Mouse (Mus musculus): ENCODE measurements around the gene Krt73. TPM values are rescaled to one million over a fixed set of nuclear protein-coding genes. Genes with fewer than 3 reads are reported as not detected.

The Krt73 gene
- total RNA-seq (2017), result not detected in 2 replicates

DNA sequence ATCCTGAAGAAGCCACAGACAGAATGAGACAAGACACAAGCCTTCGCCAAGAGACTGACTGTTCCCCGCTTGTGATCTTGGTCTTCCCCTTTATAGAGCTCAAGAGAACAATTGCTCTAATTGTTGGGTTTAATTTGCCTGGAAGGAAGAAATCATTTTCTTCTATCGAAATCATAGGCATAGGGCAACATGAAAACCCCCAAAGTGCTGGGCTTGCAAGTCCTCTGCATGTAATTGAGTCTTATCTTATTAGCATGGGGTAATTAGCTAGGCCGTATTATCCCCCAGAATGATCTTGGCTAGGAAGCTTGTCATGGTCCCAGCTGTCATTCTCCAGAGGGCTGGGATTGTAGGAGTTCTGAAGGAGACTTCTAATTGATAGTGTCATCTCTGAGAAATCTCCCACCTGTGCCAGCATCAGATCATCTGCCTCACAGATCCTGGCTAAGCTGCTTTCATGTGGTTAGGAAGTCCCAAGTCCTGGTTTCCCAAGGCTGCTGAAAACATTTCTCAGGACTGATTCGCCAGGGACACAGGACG lies at the start of gene Krt73:
Gene Krt73, minus strand, starts transcription at position 51 of the 540 bp plus-strand sequence.
- no peak for ATAC-seq (replicated peaks in 1 of 2; ENCODE audit: insufficient read depth in 1 of 2, low FRiP score in 2 of 2, low TSS enrichment in 1 of 2, low read depth in 1 of 2, poor library complexity in 2 of 2, severe bottlenecking in 2 of 2)

DNA sequence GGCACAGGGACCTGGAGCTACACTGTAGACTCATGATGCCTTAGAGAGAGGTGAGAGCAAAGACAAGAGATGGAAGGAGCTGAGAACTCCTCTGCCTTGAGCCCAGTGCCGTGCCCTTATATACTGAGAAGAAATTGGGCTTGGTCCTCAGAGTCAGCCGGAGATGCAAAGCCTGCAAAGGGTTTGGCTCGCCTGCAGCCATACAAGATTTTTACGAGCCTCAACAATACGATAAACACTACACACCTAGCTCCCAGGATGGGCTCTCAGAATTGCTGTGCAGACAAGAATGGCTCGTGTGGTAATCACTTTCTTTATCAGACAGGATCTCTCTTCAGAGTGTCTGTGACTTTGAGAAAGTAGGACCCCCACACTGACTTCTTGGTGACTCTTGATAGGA lies 48.5 kb upstream of the Krt73 start, which contains the start of gene Krt1:
Gene Krt1, minus strand, starts transcription at position 101 of the 400 bp plus-strand sequence.
- ATAC-seq (replicated peaks in 1 of 2; ENCODE audit: insufficient read depth in 1 of 2, low FRiP score in 2 of 2, low TSS enrichment in 1 of 2, low read depth in 1 of 2, poor library complexity in 2 of 2, severe bottlenecking in 2 of 2), result no peak

DNA sequence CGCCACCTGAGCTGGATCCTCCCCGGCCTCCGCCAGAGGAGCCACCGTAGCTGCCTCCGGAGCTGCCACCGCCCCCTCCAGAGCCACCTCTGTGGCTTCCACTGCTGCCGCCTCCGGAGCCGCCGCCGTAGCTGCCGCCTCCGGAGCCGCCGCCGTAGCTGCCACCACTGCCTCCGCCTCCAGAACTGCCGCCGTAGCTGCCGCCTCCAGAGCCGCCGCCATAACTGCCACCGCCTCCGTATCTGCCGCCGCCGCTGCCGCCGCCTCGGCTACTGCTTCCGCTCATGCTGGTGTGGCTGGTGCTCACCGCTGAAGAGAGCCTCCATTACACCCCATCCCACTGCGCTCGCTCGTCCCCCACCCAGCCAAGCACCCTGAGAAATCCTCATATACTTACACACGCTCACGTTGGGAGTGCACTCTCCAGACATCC lies 43.8 kb upstream of the Krt73 start:
- ATAC-seq (replicated peaks in 1 of 2; ENCODE audit: insufficient read depth in 1 of 2, low FRiP score in 2 of 2, low TSS enrichment in 1 of 2, low read depth in 1 of 2, poor library complexity in 2 of 2, severe bottlenecking in 2 of 2), result peak; percentile 69 to 70

DNA sequence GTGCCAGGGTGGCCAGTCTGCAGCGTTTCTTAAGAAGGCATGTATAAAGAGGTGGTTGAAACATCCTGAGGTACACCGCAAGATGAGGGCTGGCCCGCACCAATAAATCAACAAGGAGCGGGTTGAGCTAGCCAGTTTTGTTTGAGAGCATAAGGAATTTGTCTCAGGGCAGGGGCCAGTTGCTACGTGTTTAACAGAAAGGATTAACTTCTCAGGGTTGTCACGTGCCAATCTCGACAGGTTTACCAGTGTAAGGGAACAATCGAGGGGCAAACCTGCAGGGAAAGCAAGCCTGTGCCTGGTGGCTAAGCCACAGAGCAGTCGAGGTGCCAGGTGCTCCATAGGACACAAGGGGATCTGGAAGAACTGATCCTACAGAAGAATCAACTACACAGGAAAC lies 41.0 kb upstream of the Krt73 start:
- ATAC-seq (replicated peaks in 1 of 2; ENCODE audit: insufficient read depth in 1 of 2, low FRiP score in 2 of 2, low TSS enrichment in 1 of 2, low read depth in 1 of 2, poor library complexity in 2 of 2, severe bottlenecking in 2 of 2), result no peak

DNA sequence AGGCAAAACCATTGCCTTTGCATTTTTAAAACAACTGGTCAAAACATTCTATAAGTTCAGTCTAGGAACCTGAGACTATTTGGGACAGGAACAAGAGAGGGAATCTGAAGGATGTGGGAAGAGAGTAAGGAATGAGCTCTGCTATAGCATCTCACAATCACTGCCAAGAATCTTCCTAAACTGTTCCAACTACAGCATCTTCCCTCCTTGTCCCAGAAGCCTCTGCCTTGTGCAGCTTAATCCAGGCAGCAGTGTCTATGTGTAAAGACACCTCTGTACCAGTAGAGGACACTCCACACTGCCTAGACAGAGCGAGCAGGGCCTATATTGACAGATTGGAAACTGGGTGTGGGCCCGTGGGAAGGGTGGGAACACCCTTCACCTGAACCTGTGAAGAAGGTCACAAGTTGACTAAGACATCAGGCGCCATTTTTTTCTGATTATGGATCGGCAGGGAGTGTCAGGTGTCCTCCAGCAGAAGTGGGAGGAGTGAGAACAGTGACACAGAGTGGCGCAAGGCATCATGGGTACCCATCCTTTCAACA lies 32.7 kb upstream of the Krt73 start:
- no peak for ATAC-seq (replicated peaks in 1 of 2; ENCODE audit: insufficient read depth in 1 of 2, low FRiP score in 2 of 2, low TSS enrichment in 1 of 2, low read depth in 1 of 2, poor library complexity in 2 of 2, severe bottlenecking in 2 of 2)

DNA sequence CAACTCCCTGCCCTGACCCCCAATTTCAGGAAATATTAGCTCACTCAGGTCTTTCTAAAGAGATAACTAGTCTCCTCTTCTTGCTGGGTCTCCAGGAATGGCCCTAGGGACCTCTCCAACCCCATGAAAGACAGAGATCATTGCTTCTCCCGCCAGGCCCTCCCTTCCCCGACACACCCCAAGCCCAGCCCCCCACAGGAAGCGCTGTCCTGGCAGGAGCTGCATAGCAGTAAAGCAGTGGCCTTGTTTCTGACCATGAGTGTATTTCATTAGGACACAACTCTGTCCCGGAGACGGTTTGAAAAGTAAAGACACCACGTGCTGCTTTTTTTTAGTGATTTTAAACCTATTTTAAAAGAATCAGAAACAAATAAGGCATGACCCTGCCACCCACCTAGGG lies 31.0 kb upstream of the Krt73 start:
- no peak for ATAC-seq (replicated peaks in 1 of 2; ENCODE audit: insufficient read depth in 1 of 2, low FRiP score in 2 of 2, low TSS enrichment in 1 of 2, low read depth in 1 of 2, poor library complexity in 2 of 2, severe bottlenecking in 2 of 2)

DNA sequence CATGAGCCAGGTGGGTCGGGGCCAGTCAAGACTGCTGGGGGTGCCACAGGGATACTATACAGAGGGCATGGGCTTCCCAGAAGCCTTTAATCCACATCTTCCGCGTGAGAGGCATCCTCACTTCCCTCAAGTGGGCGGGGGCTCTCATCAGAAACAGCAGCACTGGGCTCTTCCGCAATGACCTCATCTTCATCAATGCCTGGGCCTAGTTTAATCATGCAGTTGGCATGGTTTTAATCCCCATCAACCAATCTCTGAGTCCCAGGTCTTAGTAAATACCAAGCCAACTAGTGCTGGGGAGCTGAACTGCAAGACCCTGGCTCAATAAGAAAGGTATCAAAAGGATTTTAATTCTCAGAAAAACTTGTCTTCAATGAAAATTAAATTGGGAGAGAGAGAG lies 27.3 kb upstream of the Krt73 start:
- no peak for ATAC-seq (replicated peaks in 1 of 2; ENCODE audit: insufficient read depth in 1 of 2, low FRiP score in 2 of 2, low TSS enrichment in 1 of 2, low read depth in 1 of 2, poor library complexity in 2 of 2, severe bottlenecking in 2 of 2)

DNA sequence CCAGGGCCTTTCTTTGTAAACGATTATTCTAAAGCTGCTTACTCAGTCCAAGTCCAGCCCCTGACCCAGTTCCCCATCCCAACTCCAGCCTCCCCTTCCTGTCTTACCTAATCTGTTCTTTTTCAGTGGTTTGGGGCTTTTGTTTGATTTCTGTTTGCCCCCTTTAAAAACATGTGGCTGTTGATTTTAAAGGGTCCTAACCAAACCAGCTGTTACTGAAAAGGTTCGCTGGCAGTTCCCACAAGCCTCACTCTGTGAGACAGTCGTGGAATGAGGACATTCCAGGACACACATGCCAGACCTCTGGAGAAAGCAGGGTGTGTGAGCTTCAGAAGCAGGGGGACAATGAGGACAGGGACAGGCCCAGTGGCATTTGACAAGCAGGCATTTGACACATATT lies 19.6 kb upstream of the Krt73 start:
- no peak for ATAC-seq (replicated peaks in 1 of 2; ENCODE audit: insufficient read depth in 1 of 2, low FRiP score in 2 of 2, low TSS enrichment in 1 of 2, low read depth in 1 of 2, poor library complexity in 2 of 2, severe bottlenecking in 2 of 2)

DNA sequence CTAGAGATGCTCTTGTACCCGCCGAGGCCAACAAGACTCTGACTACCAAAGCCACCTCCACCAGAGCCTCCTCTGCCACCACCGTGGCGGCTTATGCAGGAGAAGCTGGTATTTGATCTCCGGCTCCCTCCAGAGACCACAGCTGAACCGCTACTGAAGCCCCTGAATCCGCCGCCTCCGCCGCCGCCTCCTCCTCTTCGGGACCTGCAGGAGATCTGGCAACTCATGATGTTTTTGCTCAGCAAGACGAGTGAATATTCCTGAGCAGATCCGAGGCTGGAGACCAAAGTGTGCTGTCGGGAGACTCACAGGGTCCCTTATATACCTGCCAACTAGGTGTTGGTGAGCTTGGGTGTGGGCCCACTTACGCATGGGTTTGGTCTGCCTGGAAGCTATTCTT lies 15.7 kb upstream of the Krt73 start, which contains the start of gene Krt2:
Gene Krt2, minus strand, starts transcription at position 295 of the 400 bp plus-strand sequence.
- no peak for ATAC-seq (replicated peaks in 1 of 2; ENCODE audit: insufficient read depth in 1 of 2, low FRiP score in 2 of 2, low TSS enrichment in 1 of 2, low read depth in 1 of 2, poor library complexity in 2 of 2, severe bottlenecking in 2 of 2)

DNA sequence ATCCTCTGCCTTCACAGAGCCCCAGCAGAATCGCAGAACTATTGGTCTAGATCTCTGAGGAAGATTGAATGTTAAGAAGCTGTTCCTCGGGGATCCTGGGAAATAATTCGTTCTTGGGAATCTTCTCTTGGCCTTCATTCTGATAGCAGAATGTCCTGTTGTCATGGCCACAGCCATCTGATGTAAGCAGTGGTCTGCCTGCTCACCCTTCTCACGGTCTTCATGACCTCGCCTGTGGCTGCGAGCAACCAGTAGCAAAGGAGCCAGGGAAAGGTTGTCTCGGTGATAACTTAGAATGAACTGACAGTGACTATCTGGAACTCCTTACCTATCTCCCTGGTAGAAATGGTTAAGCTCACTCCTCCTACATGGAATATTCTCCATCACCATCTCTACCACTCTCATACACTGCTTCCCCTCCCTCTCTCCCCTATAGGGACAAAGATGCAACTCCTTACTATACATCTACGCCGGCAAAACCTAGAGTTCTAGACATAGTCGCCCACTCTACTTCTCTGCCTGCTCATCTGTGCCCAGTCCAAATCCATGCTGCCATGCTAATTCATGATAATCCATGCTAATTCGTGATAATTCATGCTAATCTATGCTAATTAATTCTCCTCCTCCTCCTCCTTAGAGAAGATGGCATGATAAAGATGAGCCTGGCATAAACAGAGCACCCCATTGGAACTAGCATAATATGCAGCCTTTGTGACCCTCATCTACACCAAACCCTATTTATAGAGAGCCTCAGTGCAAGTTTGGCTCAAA lies 1.1 kb upstream of the Krt73 start:
- no peak for ATAC-seq (replicated peaks in 1 of 2; ENCODE audit: insufficient read depth in 1 of 2, low FRiP score in 2 of 2, low TSS enrichment in 1 of 2, low read depth in 1 of 2, poor library complexity in 2 of 2, severe bottlenecking in 2 of 2)

DNA sequence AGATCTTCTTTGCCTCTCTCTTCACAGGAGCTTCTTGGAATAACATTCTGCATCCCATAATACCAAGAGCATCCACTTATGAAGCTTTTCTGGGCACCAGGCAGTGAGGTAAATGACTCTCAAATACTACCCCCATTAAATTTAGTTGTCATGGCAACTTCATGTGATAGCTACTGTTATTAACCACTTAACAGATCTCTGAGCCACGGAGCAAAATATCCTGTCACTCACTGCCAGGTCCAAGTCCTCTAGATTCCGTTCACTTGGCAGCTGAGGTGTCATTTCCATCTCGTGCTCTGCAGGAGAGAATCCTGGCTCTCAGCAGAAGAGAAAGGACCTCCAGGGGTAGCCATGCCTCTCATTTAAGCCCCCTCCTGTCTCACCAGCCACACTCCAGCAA lies 11.3 kb downstream of the Krt73 start:
- ATAC-seq (replicated peaks in 1 of 2; ENCODE audit: insufficient read depth in 1 of 2, low FRiP score in 2 of 2, low TSS enrichment in 1 of 2, low read depth in 1 of 2, poor library complexity in 2 of 2, severe bottlenecking in 2 of 2), result no peak

DNA sequence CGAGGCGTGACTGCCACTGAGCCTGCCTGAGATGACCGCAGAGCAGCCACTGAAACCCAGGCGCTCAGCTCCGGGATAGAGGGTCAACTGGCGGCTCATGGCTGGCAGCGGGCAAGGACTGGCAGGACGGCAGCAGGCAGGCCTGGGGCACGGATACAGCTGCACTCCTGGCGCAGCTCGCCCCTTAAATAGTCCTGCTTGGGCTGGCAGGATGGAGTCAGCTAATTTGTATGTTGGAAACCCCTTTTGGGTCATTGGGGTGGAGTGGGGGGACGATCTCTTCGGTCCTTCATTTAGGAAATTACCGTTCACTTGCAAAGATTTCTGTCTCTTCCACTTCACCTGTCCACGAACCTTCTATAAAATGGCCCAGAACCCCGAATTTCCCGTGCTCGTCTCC lies 15.8 kb downstream of the Krt73 start, which contains the start of gene Krt72:
Gene Krt72, minus strand, starts transcription at position 101 of the 400 bp plus-strand sequence.
- no peak for ATAC-seq (replicated peaks in 1 of 2; ENCODE audit: insufficient read depth in 1 of 2, low FRiP score in 2 of 2, low TSS enrichment in 1 of 2, low read depth in 1 of 2, poor library complexity in 2 of 2, severe bottlenecking in 2 of 2)

DNA sequence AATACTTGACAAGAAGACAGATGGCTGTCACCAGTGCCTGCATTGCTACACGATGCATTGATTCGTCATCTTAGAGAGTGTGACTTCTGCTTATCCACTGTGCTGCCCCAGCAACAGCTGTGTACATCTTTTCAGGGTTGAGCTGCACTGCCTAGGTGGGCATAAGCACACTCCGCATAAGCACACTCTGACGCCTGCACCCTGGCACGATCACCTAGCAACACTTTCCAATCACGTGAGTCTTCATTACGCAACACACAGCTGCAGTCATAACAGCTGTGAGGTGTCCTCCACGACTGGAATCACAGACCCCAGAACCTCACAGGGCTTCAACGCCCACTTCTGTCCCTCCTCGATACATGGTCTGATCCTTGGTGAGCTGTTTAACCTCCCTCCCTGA lies 28.7 kb downstream of the Krt73 start:
- no peak for ATAC-seq (replicated peaks in 1 of 2; ENCODE audit: insufficient read depth in 1 of 2, low FRiP score in 2 of 2, low TSS enrichment in 1 of 2, low read depth in 1 of 2, poor library complexity in 2 of 2, severe bottlenecking in 2 of 2)

DNA sequence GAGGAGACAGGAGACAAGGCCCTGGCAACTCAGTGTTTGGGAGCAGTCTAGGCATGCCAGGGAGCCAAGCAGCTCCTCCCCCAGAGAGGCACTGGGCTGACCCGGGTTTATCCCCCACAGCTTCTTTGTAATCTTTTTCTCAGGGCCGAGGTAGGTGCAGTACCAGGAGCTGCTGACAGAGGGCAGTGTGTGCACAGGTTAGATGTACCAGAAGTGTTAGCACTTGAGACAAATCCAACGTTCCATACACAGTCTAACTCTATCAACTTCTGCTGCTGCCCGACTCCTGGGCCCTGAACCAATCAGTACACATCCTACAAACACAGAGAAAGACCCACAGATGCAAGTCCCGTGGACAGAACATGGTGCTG lies 29.4 kb downstream of the Krt73 start:
- peak; percentile 71 to 81 for ATAC-seq (replicated peaks in 1 of 2; ENCODE audit: insufficient read depth in 1 of 2, low FRiP score in 2 of 2, low TSS enrichment in 1 of 2, low read depth in 1 of 2, poor library complexity in 2 of 2, severe bottlenecking in 2 of 2)

DNA sequence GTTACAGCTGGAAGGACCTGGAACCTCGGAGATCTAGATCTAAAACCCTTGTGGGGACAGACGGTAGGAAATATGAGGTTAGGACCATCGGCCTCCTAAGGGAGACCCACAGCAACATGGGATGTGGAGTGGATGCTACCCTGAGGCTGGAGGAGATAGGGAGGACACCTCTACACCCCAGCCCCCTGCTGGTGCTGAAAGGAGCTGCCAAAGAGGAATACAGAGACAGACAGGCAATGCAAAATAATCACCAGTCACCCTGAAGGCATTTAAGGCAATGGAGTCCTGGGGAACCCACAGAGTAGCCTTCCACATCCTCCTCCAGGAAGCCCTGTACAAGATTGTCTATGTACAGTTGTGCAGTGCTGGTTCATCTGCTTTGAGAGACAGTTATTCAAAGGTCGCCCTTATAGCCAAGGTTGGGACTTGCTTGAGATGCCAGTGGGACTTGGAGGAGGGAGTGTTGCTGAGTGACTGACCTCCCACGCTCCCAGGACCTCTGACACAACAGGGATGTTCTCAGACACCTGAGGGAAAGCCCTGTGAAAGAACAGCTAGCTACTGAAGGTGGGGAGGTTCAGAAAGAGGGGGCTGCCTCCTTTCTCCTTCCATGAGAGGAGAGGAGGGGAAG lies 30.0 kb downstream of the Krt73 start:
- ATAC-seq (replicated peaks in 1 of 2; ENCODE audit: insufficient read depth in 1 of 2, low FRiP score in 2 of 2, low TSS enrichment in 1 of 2, low read depth in 1 of 2, poor library complexity in 2 of 2, severe bottlenecking in 2 of 2), result 0 out of 4 replicates have a peak, but pooled peaks of 1 of the 2 experiments have one; percentile 47

DNA sequence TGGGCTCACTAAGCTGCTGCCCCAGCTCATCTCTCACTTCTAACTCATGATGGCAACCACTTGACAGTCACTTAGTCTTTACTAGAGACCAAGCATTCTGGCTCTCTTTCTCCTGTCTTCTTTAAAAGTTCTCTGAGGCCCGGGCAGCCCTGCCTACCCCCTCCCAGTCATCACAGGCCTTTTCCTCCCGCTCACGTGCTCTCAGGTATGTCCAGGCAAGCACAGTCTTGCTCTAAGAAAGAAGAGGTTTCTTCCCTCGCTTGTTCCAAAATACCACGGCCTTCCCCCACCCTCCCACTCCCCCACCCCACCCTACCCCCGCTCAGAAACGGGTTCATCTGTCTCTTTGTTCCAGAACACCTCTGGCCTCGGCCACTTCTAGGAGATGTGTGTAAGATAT lies 31.9 kb downstream of the Krt73 start:
- no peak for ATAC-seq (replicated peaks in 1 of 2; ENCODE audit: insufficient read depth in 1 of 2, low FRiP score in 2 of 2, low TSS enrichment in 1 of 2, low read depth in 1 of 2, poor library complexity in 2 of 2, severe bottlenecking in 2 of 2)
